Mouse (Mus musculus): ENCODE results near the gene Plekhg5. TPM values are rescaled to one million over a fixed set of nuclear protein-coding genes. Genes with fewer than 3 reads are reported as not detected.
"Not testable (repeated sequence)": the region's sequence is repeated elsewhere in the genome, so short reads cannot be mapped to it uniquely, and the experiment has no call there.

Plekhg5 gene
- total and polyA plus RNA-seq, 2 experiments from 2014 or later, result 12.8 to 18.6 TPM

DNA sequence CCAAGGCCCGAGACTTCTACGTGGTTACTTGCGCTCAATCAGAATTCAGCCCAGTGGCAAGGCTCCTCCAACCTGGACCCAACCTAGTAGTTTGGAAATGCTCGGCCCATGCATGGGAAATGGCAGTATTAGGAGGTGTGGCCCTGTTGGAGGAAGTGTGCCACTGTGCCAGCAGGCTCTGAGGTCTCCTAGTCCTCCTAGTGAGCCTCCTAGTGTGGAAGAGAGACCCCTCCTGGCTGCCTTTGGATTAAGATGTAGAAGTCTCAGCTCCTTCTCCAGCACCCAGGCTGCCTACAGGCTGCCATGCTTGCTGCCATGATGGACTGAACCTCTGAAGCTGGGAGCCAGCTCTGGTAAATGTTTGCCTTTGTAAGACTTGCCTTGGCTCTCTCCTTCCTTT is 42.3 kb upstream of the Plekhg5 start:
- Histone ChIP-seq H3K4me2 (ENCODE audit: low read depth) (peak overlapping the region; percentile 17; the same call in 1 of the 2 replicates), H3K9ac (no peak overlapping the region), H3K27me3 (ENCODE audit: insufficient read depth, low read length) (no peaks in the 10 kb centered on the region), H3K4me1 (ENCODE audit: insufficient read depth) (peaks cover 34% of the 10 kb centered on the region), H3K9me3 (ENCODE audit: low read length) (no peaks in the 10 kb centered on the region), H3K4me3 (ENCODE audit: low read depth, low read length) (no peak overlapping the region), H3K36me3 (ENCODE audit: insufficient read depth) (no peaks in the 10 kb centered on the region; the same call in 1 of the 2 replicates), H3K27ac (ENCODE audit: low read depth, low read length) (no peak overlapping the region)
- no peak for ATAC-seq
- peak; percentile 41 for DNase-seq
- TF ChIP-seq CTCF (IDR thresholded peaks at IDR 0.05; ENCODE audit: low read depth), result peak; percentile 49
- WGBS, result 52% methylated on average over 4 of the region's 4 CpGs

DNA sequence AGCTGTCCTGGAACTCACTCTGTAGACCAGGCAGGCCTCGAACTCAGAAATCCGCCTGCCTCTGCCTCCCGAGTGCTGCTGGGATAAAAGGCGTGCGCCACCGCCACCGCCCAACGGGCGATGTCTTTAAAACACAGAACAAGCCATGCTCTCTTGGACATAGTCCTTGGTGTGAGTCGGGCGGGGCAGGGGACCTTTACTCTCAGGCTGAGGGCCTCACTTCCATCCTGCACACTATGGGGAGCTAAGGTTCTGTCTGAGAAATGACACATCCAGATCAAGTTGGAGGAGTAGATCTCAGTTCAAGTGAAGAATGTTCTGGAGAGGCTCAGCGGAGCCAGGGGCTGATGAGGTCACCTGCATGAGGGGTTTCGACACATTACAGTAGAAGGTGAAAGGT is 39.4 kb upstream of the Plekhg5 start:
- Histone ChIP-seq H3K4me1 (ENCODE audit: insufficient read depth) (peaks cover 19% of the 10 kb centered on the region), H3K9me3 (ENCODE audit: low read length) (no peaks in the 10 kb centered on the region), H3K36me3 (ENCODE audit: insufficient read depth) (no peaks in the 10 kb centered on the region), H3K4me3 (ENCODE audit: low read depth, low read length) (no peak overlapping the region), H3K9ac (no peak overlapping the region), H3K27ac (ENCODE audit: low read depth, low read length) (no peak overlapping the region), H3K4me2 (ENCODE audit: low read depth) (no peak overlapping the region), H3K27me3 (ENCODE audit: insufficient read depth, low read length) (no peaks in the 10 kb centered on the region)
- ATAC-seq, result no peak
- no peak for DNase-seq
- WGBS, result 90% methylated on average over 13 of the region's 13 CpGs
- TF ChIP-seq CTCF (IDR thresholded peaks at IDR 0.05; ENCODE audit: low read depth), result no peak

DNA sequence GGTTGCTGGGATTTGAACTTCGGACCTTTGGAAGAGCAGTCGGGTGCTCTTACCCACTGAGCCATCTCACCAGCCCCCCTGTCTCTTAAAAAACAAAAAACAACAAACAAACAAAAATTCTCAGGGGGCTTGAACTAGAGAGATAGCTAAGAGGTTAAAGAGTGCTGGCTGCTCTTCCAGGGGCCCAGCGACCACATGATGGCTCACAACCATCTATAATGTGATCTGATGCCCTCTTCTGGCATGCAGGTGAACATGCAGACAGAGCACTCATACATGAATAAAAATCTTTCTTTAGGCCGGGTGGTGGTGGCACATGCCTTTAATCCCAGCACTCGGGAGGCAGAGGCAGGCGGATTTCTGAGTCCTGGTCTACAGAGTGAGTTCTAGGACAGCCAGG is 35.8 kb upstream of the Plekhg5 start:
- not testable (repeated sequence) for H3K9me3 ChIP-seq (ENCODE audit: low read length); DNase-seq; H3K9ac ChIP-seq; H3K27me3 ChIP-seq (ENCODE audit: insufficient read depth, low read length); H3K36me3 ChIP-seq (ENCODE audit: insufficient read depth); H3K27ac ChIP-seq (ENCODE audit: low read depth, low read length); H3K4me3 ChIP-seq (ENCODE audit: low read depth, low read length); ATAC-seq; H3K4me2 ChIP-seq (ENCODE audit: low read depth)
- peaks cover 11% of the 10 kb centered on the region; the same call in 1 of the 2 replicates for H3K4me1 ChIP-seq (ENCODE audit: insufficient read depth)
- 92% methylated on average over 6 of the region's 6 CpGs for WGBS
- peak; percentile 30 for TF ChIP-seq CTCF (IDR thresholded peaks at IDR 0.05; ENCODE audit: low read depth)

DNA sequence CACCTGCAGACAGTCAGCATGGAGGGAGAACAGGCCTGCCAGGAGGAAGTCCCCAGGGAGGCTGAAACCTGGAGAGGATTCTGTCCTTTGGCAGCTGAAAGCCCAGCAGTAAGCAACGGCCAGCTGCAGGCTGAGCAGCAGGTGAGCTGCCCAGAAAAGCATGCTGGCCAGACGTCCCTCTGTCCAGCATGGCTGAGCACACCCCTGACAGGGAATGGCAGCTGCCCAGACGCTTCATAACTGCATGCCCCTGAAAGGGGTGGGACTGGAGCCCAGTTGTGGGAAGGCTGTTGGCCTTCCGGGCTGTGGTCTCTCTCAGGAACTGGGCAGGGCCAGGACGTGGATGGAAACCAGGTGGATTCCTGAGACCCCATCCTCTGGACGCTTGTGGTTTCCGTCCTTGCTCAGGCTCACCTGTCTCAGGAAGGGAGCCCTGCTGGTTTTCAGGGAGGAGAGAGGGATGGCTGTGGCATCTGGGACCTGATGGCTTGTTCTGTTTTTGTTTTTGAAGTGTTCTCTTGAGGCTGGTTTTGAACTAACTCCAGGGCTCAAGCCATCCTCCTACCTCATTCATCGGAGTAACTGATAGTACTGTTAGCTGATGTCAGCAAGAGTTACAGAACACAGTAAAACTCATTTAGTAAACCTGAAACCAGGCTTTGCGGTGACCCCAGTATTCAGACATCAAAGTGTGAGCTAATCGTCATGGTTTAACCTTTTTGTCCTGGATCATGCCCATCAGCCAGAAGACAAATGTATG is 33.9 kb upstream of the Plekhg5 start, which contains the start of gene Tas1r1:
Gene Tas1r1 (minus strand): TSS at position 344 of the 760 bp plus-strand sequence.
- WGBS, result 51% methylated on average over 10 of the region's 10 CpGs

DNA sequence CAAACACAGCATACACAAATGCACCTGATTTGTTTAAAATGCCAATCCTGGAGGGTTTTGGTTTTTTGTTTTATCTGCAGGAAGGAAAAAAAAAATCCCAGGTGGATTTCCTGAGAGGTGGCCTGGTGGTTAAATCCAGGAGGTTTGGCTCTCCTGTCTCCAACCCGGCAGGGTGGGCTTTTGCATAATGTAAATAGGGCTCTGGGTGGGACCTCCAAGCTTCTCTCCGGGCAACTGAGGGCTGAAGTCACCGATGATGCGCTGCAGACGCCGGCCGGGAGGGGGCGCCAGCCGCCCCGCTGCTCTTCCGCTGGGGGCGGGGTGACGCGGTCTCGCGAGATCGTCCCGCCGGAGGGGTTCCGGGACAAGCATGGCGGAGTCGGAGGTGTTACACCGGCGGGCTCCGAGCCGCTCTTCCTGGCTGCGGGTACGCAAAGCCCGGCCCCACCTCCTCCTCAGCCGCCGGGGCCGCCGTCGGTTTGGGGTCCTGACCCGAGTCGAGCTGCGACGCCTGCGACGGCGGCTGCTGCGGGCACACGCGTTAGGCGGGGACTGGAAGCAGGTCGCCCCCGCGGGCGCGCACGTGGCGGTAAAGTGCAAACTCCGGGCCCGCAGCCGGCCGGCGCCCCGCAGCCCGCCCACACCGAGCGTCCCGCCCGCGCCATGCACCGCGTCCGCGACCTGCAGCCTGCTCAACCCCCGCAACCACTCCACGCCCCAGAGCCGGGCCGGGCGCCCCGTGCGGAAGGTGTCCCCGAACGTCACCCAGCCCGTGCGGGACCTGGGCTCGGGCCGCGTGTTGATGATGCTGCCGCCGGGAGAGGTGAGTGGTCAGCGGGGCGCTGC is 33.1 kb upstream of the Plekhg5 start, which contains the start of gene Nol9:
Gene Nol9 (plus strand): TSS at position 337 of the 846 bp plus-strand sequence.
- WGBS, result 3% methylated on average over 65 of the region's 86 CpGs
- peak within 1 kb of the TSS; percentile 70 for H3K9ac ChIP-seq
- H3K4me2 ChIP-seq (ENCODE audit: low read depth), result peak within 1 kb of the TSS; percentile 88
- peak; percentile 97 for TF ChIP-seq CTCF (IDR thresholded peaks at IDR 0.05; ENCODE audit: low read depth)
- peak; percentile 96 for ATAC-seq
- H3K27me3 ChIP-seq (ENCODE audit: insufficient read depth, low read length), result no peaks in the 10 kb centered on the region
- no peaks in the 10 kb centered on the region for H3K9me3 ChIP-seq (ENCODE audit: low read length)
- peak within 1 kb of the TSS; percentile 84 for H3K4me3 ChIP-seq (ENCODE audit: low read depth, low read length)
- H3K4me1 ChIP-seq (ENCODE audit: insufficient read depth), result peaks cover 11% of the 10 kb centered on the region; the same call in 1 of the 2 replicates
- H3K27ac ChIP-seq (ENCODE audit: low read depth, low read length), result 0 out of 2 replicates have a peak within 1 kb of the TSS, but pooled peaks have one; percentile 9
- H3K36me3 ChIP-seq (ENCODE audit: insufficient read depth), result peaks cover 26% of the 10 kb centered on the region
- DNase-seq, result peak; percentile 96

More for the DNA sequence above, 33.9 kb upstream of the Plekhg5 start, which contains the start of gene Tas1r1:
- no peak for ATAC-seq
- H3K27me3 ChIP-seq (ENCODE audit: insufficient read depth, low read length), result no peaks in the 10 kb centered on the region
- 0 out of 2 replicates have a peak within 1 kb of the TSS, but pooled peaks have one; percentile 9 for H3K27ac ChIP-seq (ENCODE audit: low read depth, low read length)
- peaks cover 19% of the 10 kb centered on the region for H3K36me3 ChIP-seq (ENCODE audit: insufficient read depth)
- no peaks in the 10 kb centered on the region for H3K9me3 ChIP-seq (ENCODE audit: low read length)
- H3K4me1 ChIP-seq (ENCODE audit: insufficient read depth), result peaks cover 11% of the 10 kb centered on the region; the same call in 1 of the 2 replicates
- no peak for TF ChIP-seq CTCF (IDR thresholded peaks at IDR 0.05; ENCODE audit: low read depth)
- peak within 1 kb of the TSS; percentile 84 for H3K4me3 ChIP-seq (ENCODE audit: low read depth, low read length)
- no peak for DNase-seq
- peak within 1 kb of the TSS; percentile 88 for H3K4me2 ChIP-seq (ENCODE audit: low read depth)
- peak within 1 kb of the TSS; percentile 70 for H3K9ac ChIP-seq

DNA sequence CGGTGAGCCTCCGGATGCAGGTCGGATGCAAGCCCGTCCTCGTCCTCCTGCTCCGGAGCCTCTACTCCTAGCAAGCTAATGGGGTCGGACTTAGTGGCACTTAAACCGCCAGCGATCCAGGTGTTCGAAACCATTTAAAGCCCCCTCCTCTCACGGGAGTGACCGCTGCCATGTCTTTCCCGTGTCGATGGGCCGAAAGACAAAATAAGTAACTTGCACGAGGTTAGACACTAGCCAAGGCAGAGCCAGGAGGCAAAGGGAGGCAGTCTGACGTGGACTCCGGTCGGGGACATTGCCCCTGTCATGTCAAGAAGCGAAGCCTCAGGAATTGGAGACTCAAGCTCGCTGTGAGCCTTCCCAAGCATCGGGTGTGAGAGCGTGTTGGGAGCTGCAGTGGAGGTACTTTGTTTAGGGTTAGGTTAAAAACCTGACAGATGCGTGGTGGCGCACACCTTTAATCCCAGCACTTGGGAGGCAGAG is 32.4 kb upstream of the Plekhg5 start:
- Histone ChIP-seq H3K9ac (peak overlapping the region; percentile 70), H3K4me1 (ENCODE audit: insufficient read depth) (peaks cover 11% of the 10 kb centered on the region; the same call in 1 of the 2 replicates), H3K9me3 (ENCODE audit: low read length) (no peaks in the 10 kb centered on the region), H3K36me3 (ENCODE audit: insufficient read depth) (peaks cover 33% of the 10 kb centered on the region), H3K4me2 (ENCODE audit: low read depth) (peak overlapping the region; percentile 88), H3K27ac (ENCODE audit: low read depth, low read length) (no peak overlapping the region), H3K4me3 (ENCODE audit: low read depth, low read length) (peak overlapping the region; percentile 84), H3K27me3 (ENCODE audit: insufficient read depth, low read length) (no peaks in the 10 kb centered on the region)
- TF ChIP-seq CTCF (IDR thresholded peaks at IDR 0.05; ENCODE audit: low read depth), result no peak
- no peak for ATAC-seq
- DNase-seq, result peak; percentile 11
- WGBS, result 7% methylated on average over 25 of the region's 25 CpGs
